In the genomic region with DNA sequence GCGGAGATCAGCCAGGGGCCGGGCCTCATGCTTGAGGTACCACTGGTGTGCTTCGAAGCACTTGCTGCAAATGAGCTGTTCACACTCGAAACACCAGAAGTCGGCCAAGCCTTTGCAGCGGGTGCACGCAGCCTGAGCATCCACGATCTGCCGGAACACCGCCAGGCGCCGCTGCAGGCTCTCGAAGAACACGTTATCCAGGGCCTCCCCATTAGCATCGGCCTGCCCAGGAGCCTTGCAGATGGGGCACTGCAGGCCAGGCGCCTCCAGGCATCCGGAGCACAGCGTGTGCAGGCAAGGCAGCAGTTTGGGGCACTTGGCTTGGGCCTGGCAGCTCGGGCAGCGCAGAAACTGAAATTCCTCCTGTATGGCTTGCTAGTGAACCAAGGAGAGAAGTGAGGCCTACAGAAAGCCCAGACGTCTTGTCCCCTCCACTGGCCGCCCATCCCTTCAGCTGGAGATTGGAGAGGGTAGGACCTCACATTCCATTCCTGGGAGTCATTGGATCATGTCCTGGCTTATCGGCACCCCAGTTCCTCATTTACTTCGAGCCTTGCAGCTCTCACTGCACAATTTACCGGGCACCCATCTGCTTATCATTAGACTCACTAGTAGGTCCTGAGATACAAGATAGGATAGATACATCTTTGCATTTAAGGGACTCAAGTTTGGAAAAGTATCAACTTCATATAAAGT, we compare ENCODE assay signal across 8 mouse cellular contexts. TPM values are rescaled to one million over a fixed set of nuclear protein-coding genes. Genes with fewer than 3 reads are reported as not detected.
DNase-seq lines count a peak whose midpoint lies in the region; ATAC-seq lines count a peak whose summit lies in the region.

No protein-coding gene starts in this region.

- H3K9ac ChIP-seq in forebrain, embryonic 15.5 days (replicated peaks): peak overlapping the region; percentile 43
- peak overlapping the region; percentile 36; the same call in 1 of the 2 replicates for H3K9ac ChIP-seq in neural tube, embryonic 15.5 days (replicated peaks)

- 14% methylated on average over 25 of the region's 25 CpGs for WGBS in forebrain, embryonic 15.5 days
- 13% methylated on average over 25 of the region's 25 CpGs for WGBS in neural tube, embryonic 15.5 days

- no peaks in the 10 kb centered on the region for H3K27me3 ChIP-seq in forebrain, embryonic 15.5 days
- H3K27me3 ChIP-seq in neural tube, embryonic 15.5 days (replicated peaks): no peaks in the 10 kb centered on the region

- H3K27ac ChIP-seq in forebrain, embryonic 15.5 days (replicated peaks): peak overlapping the region; percentile 29; the same call in 1 of the 2 replicates
- H3K27ac ChIP-seq in neural tube, embryonic 15.5 days (replicated peaks): peak overlapping the region; percentile 34; the same call in 1 of the 2 replicates

- H3K36me3 ChIP-seq in forebrain, embryonic 15.5 days: no peaks in the 10 kb centered on the region
- H3K36me3 ChIP-seq in neural tube, embryonic 15.5 days: no peaks in the 10 kb centered on the region

- DNase-seq in ES-CJ7 (ENCODE audit: low read depth, low spot score): peak; percentile 87
- DNase-seq in cerebellum, adult 11-12 months: peak; percentile 76
- peak; percentile 69 for DNase-seq in heart, postnatal 25 days (ENCODE audit: low spot score)
- peak; percentile 69 to 87 for DNase-seq in layer of hippocampus, adult 18-20 months (ENCODE audit: low spot score in 2 of 2)
- peak; percentile 82 to 83 for DNase-seq in lung, adult 18-20 months
- peak; percentile 73 for DNase-seq in testis, postnatal 14 days (ENCODE audit: low spot score)

- peak overlapping the region; percentile 43 for H3K4me2 ChIP-seq in forebrain, embryonic 15.5 days (replicated peaks)
- peak overlapping the region; percentile 49 for H3K4me2 ChIP-seq in neural tube, embryonic 15.5 days

- peak overlapping the region; percentile 18 for H3K4me3 ChIP-seq in forebrain, embryonic 15.5 days
- peak overlapping the region; percentile 10; the same call in 1 of the 2 replicates for H3K4me3 ChIP-seq in neural tube, embryonic 15.5 days (replicated peaks)

- intact Hi-C loops in heart, postnatal 25 days (cut with DNase I): loop anchor here (1.0 kb wide), 1 partner anchor 34 kb away; no protein-coding TSS in a partner anchor

- no peaks in the 10 kb centered on the region for H3K9me3 ChIP-seq in forebrain, embryonic 15.5 days
- no peaks in the 10 kb centered on the region for H3K9me3 ChIP-seq in neural tube, embryonic 15.5 days (replicated peaks)

- peaks cover 33% of the 10 kb centered on the region for H3K4me1 ChIP-seq in forebrain, embryonic 15.5 days
- peaks cover 38% of the 10 kb centered on the region for H3K4me1 ChIP-seq in neural tube, embryonic 15.5 days

- ATAC-seq in forebrain, embryonic 15.5 days (replicated peaks): peak; percentile 82
- ATAC-seq in neural tube, embryonic 15.5 days (ENCODE audit: low FRiP score): peak; percentile 62; the same call in 1 of the 2 replicates

RNA-seq across cellular contexts. Expression of a gene that starts 2.4 kb away (rescaled TPM):
- polyA plus RNA-seq in forebrain, embryonic 15.5 days (2015; fragmentation: Nextera tagmentation; extraction: Ambion mirVana): 7.5 and 8.8 TPM in 2 replicates
- total RNA-seq in heart, postnatal 25 days (2021): 10 to 100 TPM in 1 of 2 experiments, 1 to 10 TPM in 1; 10.0 to 12.6 TPM
- total RNA-seq in layer of hippocampus, adult 18-20 months (2021): 10 to 100 TPM; 13.2 to 15.8 TPM
- polyA plus RNA-seq in neural tube, embryonic 15.5 days (2015; fragmentation: Nextera tagmentation; extraction: Ambion mirVana): 3.9 and 8.6 TPM in 2 replicates

RNA-seq across cellular contexts. Expression of a gene that starts 5.8 kb away (rescaled TPM):
- 107 and 109 TPM in 2 replicates for polyA plus RNA-seq in forebrain, embryonic 15.5 days (2015; fragmentation: Nextera tagmentation; extraction: Ambion mirVana)
- total RNA-seq in heart, postnatal 25 days (2021): 10 to 100 TPM; 10.3 to 13.5 TPM
- total RNA-seq in layer of hippocampus, adult 18-20 months (2021): 10 to 100 TPM; 77.5 to 80.3 TPM
- polyA plus RNA-seq in neural tube, embryonic 15.5 days (2015; fragmentation: Nextera tagmentation; extraction: Ambion mirVana): 121 and 136 TPM in 2 replicates

RNA-seq across cellular contexts. Expression of a gene that starts 43.1 kb away (rescaled TPM):
- 83.3 and 83.4 TPM in 2 replicates for polyA plus RNA-seq in forebrain, embryonic 15.5 days (2015; fragmentation: Nextera tagmentation; extraction: Ambion mirVana)
- total RNA-seq in heart, postnatal 25 days (2021): 1 to 10 TPM; 1.0 to 1.2 TPM
- 100 to 1,000 TPM; 113 to 122 TPM for total RNA-seq in layer of hippocampus, adult 18-20 months (2021)
- polyA plus RNA-seq in neural tube, embryonic 15.5 days (2015; fragmentation: Nextera tagmentation; extraction: Ambion mirVana): 8.5 and 11.5 TPM in 2 replicates

RNA-seq across cellular contexts. Expression of a gene that starts 43.1 kb away (rescaled TPM):
- 15.1 and 16.9 TPM in 2 replicates for polyA plus RNA-seq in forebrain, embryonic 15.5 days (2015; fragmentation: Nextera tagmentation; extraction: Ambion mirVana)
- 10 to 100 TPM; 31.4 to 33.0 TPM for total RNA-seq in heart, postnatal 25 days (2021)
- total RNA-seq in layer of hippocampus, adult 18-20 months (2021): 10 to 100 TPM; 10.1 to 15.5 TPM
- 52.3 and 54.2 TPM in 2 replicates for polyA plus RNA-seq in neural tube, embryonic 15.5 days (2015; fragmentation: Nextera tagmentation; extraction: Ambion mirVana)

Comparison
In these comparisons a context has a peak if more than half of its experiments do, and no peak if none do; other contexts are left out.
1. Peak in every context shown above with its lines: DNase-seq, ATAC-seq, H3K4me3 ChIP-seq and H3K27ac ChIP-seq.
2. RNA of a gene that starts 5.8 kb away (total RNA-seq): 77.5 to 80.3 TPM in layer of hippocampus, adult 18-20 months; 10.3 to 13.5 TPM in heart, postnatal 25 days; every median in the first group is over 4 times any median in the second.
3. RNA of a gene that starts 43.1 kb away (total RNA-seq): 113 to 122 TPM in layer of hippocampus, adult 18-20 months; 1.0 to 1.2 TPM in heart, postnatal 25 days; every median in the first group is over 10 times any median in the second.